Mouse (Mus musculus) testis, adult 2 months (tissue): Measurements from ENCODE around the gene Sertad2. TPM values are rescaled to one million over a fixed set of nuclear protein-coding genes. Genes with fewer than 3 reads are reported as not detected.

Experiments
- H3K27ac ChIP-seq: fragments of 200-500 bp; 2 replicates; pipeline ENCODE4 v1.5.1; 2012; ENCODE audit warnings: low read depth, low read length; ENCODE audit not compliant: control insufficient read depth, insufficient read depth
- H3K27me3 ChIP-seq: fragments of 200-500 bp; 2 replicates; pipeline ENCODE4 v1.6.1; 2012; ENCODE audit warnings: mild to moderate bottlenecking, low read length, moderate library complexity; ENCODE audit not compliant: control insufficient read depth, insufficient read depth
- H3K36me3 ChIP-seq: fragments of 200-500 bp; 2 replicates; pipeline ENCODE4 v1.6.1; 2012; ENCODE audit warnings: mild to moderate bottlenecking, low read length; ENCODE audit not compliant: control insufficient read depth, insufficient read depth
- H3K4me1 ChIP-seq: fragments of 200-500 bp; 2 replicates; pipeline ENCODE4 v1.6.1; 2012; ENCODE audit warnings: low read length; ENCODE audit not compliant: control insufficient read depth, insufficient read depth
- H3K4me3 ChIP-seq: fragments of 200-500 bp; 2 replicates; pipeline ENCODE4 v1.5.1; 2012; ENCODE audit warnings: low read depth, mild to moderate bottlenecking, low read length, moderate library complexity, mixed read lengths; ENCODE audit not compliant: control insufficient read depth
- CTCF ChIP-seq: fragments of 200-500 bp; IDR thresholded peaks from 2 replicates; pipeline ENCODE4 v1.5.1; 2012; ENCODE audit warnings: low read depth, mild to moderate bottlenecking, inconsistent platforms, low read length, moderate library complexity; ENCODE audit not compliant: control insufficient read depth, insufficient read depth, insufficient replicate concordance
- POLR2A ChIP-seq: fragments of 200-500 bp; IDR thresholded peaks from 2 replicates; pipeline ENCODE4 v1.6.1; 2012; ENCODE audit warnings: low read depth, mild to moderate bottlenecking, inconsistent platforms, low read length, moderate library complexity; ENCODE audit not compliant: control insufficient read depth
- polyA plus RNA-seq: library from polyadenylated mRNA; depleted of rRNA; stranded (reverse); fragments of >200 nt; gene quantifications from 2 replicates; pipeline ENCODE4 v1.2.3, GENCODE M21; 2012

Sertad2 gene
- polyA plus RNA-seq, 1 experiment: 148 TPM

GRCm38 (mm10) chr11:20538496-20538895, 4.6 kb upstream of the Sertad2 start:
- Histone ChIP-seq H3K27me3 (no peaks in the 10 kb centered on the region), H3K4me3 (no peak overlapping the region), H3K36me3 (no peaks in the 10 kb centered on the region), H3K4me1 (peaks cover 5% of the 10 kb centered on the region), H3K27ac (no peak overlapping the region)
- TF ChIP-seq POLR2A (no peak), CTCF (no peak)

GRCm38 (mm10) chr11:20541280-20541679, 1.8 kb upstream of the Sertad2 start:
- no peaks in the 10 kb centered on the region for H3K36me3 ChIP-seq
- TF ChIP-seq CTCF: no peak
- no peak for TF ChIP-seq POLR2A
- no peak overlapping the region for H3K27ac ChIP-seq
- peaks cover 9% of the 10 kb centered on the region for H3K4me1 ChIP-seq
- no peak overlapping the region for H3K4me3 ChIP-seq
- no peaks in the 10 kb centered on the region for H3K27me3 ChIP-seq

- Histone ChIP-seq H3K27me3 (no peaks in the 10 kb centered on the region), H3K4me3 (peak overlapping the region; percentile 89), H3K36me3 (no peaks in the 10 kb centered on the region), H3K27ac (peak overlapping the region; percentile 55), H3K4me1 (peaks cover 9% of the 10 kb centered on the region)
- TF ChIP-seq POLR2A: no peak
- no peak for TF ChIP-seq CTCF
Observed at GRCm38 (mm10) chr11:20541995-20542637, 937 bp upstream of the Sertad2 start.

- peaks cover 9% of the 10 kb centered on the region for H3K4me1 ChIP-seq
- peak overlapping the region; percentile 99 for H3K4me3 ChIP-seq
- TF ChIP-seq CTCF (no peak), POLR2A (no peak)
- no peaks in the 10 kb centered on the region for H3K36me3 ChIP-seq
- H3K27me3 ChIP-seq: no peaks in the 10 kb centered on the region
- peak overlapping the region; percentile 93 for H3K27ac ChIP-seq
Observed at GRCm38 (mm10) chr11:20543453-20544120, 534 bp downstream of the Sertad2 start.

- Histone ChIP-seq H3K27ac (no peak overlapping the region), H3K36me3 (no peaks in the 10 kb centered on the region), H3K4me1 (peaks cover 9% of the 10 kb centered on the region), H3K4me3 (no peak overlapping the region), H3K27me3 (no peaks in the 10 kb centered on the region)
- TF ChIP-seq POLR2A: no peak
- no peak for TF ChIP-seq CTCF
Observed at GRCm38 (mm10) chr11:20544376-20544775, 1.3 kb downstream of the Sertad2 start.

- H3K4me3 ChIP-seq: no peak overlapping the region
- no peak for TF ChIP-seq POLR2A
- TF ChIP-seq CTCF: no peak
Observed at GRCm38 (mm10) chr11:20544801-20545515, 1.9 kb downstream of the Sertad2 start.

GRCm38 (mm10) chr11:20549481-20549880, 6.4 kb downstream of the Sertad2 start:
- no peak overlapping the region for H3K27ac ChIP-seq
- no peaks in the 10 kb centered on the region for H3K27me3 ChIP-seq
- TF ChIP-seq CTCF (no peak), POLR2A (no peak)
- no peaks in the 10 kb centered on the region for H3K36me3 ChIP-seq
- H3K4me1 ChIP-seq: peaks cover 4% of the 10 kb centered on the region
- no peak overlapping the region for H3K4me3 ChIP-seq

More at GRCm38 (mm10) chr11:20544801-20545515, 1.9 kb downstream of the Sertad2 start:
- Histone ChIP-seq H3K4me1 (peaks cover 9% of the 10 kb centered on the region), H3K36me3 (no peaks in the 10 kb centered on the region), H3K27me3 (no peaks in the 10 kb centered on the region), H3K27ac (no peak overlapping the region)
